Mouse (Mus musculus) lung, adult 2 months (tissue): Measurements from ENCODE around the gene Cdc20b.

Source experiments
- CTCF ChIP-seq: fragments of 200-500 bp; IDR thresholded peaks from 2 replicates; pipeline ENCODE4 v1.5.1; 2011; ENCODE audit warnings: mild to moderate bottlenecking, low read length, control low read depth; ENCODE audit not compliant: insufficient read depth
- POLR2A ChIP-seq: fragments of 200-500 bp; IDR thresholded peaks from 2 replicates; pipeline ENCODE4 v1.6.1; 2011; ENCODE audit warnings: low read depth, mild to moderate bottlenecking, control low read depth, low read length, borderline replicate concordance; ENCODE audit errors: extremely low read depth

DNA sequence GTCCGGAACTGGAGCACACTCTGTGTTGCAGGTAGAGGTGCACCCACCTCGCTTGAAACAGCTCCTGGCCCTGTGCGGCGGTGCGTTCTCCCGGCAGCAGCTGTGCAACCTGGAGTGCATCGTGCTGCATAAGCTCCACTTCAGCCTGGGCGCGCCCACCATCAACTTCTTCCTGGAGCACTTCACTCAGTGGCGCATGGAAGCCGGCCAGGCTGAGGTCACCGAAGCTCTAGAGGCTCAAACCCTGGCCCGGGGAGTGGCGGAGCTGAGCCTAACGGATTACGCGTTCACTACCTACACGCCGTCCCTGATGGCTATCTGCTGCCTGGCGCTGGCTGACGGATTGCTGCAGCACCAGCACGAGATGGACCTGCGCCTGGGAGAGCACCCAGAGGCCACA lies 45.4 kb upstream of the Cdc20b start:
- TF ChIP-seq CTCF (no peak), POLR2A (no peak)
